Mouse (Mus musculus) cerebellum, adult (tissue): ENCODE data around the gene P4hb.
A peak's percentile ranks its signal among the peaks of the same experiment; 100 is the strongest.
"Not testable (repeated sequence)": the region's sequence is repeated elsewhere in the genome, so short reads cannot be mapped to it uniquely, and the experiment has no call there.

Experiments
- ATAC-seq: cut with Nextera tagmentation; 2 replicates; pipeline ENCODE4 v1.9.2; 2017; ENCODE audit warnings: mild to moderate bottlenecking, moderate library complexity, mixed read lengths; ENCODE audit not compliant: insufficient number of reproducible peaks, low FRiP score, low TSS enrichment

P4hb gene

DNA sequence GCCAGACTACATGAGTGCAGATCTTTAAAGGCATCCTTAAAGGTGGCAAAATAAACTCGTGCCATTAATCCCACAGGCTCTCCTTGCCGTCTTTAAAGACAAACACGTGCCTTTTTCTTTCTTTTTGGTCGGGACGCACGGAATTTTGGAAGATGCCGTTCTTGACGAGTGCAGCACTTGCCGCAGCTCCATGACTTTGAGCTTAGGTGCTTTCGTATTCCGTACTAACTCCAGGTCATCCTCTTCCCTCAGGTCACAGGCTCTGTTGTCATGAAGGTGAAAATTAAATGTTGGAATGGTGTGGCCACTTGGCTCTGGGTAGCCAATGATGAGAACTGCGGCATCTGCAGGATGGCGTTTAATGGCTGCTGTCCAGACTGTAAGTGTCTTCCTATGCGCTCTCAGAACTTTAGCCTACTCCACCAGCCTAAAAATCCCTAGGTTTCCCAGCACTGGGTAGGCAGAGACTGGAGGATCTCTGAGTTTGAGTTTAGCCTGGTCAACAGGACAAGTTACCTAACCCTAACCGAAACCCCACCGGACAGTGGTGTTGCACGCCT is 26.0 kb upstream of the P4hb start:
- ATAC-seq, result no peak

- peak; percentile 96 for ATAC-seq
These were observed 25.4 kb upstream of the P4hb start, which contains the start of the genes Alyref and Anapc11 for GRCm38 (mm10) chr11:120598283-120598989. TSS of gene Alyref (minus strand) at chr11:120598365. TSS of gene Anapc11 (plus strand) at chr11:120598421.

DNA sequence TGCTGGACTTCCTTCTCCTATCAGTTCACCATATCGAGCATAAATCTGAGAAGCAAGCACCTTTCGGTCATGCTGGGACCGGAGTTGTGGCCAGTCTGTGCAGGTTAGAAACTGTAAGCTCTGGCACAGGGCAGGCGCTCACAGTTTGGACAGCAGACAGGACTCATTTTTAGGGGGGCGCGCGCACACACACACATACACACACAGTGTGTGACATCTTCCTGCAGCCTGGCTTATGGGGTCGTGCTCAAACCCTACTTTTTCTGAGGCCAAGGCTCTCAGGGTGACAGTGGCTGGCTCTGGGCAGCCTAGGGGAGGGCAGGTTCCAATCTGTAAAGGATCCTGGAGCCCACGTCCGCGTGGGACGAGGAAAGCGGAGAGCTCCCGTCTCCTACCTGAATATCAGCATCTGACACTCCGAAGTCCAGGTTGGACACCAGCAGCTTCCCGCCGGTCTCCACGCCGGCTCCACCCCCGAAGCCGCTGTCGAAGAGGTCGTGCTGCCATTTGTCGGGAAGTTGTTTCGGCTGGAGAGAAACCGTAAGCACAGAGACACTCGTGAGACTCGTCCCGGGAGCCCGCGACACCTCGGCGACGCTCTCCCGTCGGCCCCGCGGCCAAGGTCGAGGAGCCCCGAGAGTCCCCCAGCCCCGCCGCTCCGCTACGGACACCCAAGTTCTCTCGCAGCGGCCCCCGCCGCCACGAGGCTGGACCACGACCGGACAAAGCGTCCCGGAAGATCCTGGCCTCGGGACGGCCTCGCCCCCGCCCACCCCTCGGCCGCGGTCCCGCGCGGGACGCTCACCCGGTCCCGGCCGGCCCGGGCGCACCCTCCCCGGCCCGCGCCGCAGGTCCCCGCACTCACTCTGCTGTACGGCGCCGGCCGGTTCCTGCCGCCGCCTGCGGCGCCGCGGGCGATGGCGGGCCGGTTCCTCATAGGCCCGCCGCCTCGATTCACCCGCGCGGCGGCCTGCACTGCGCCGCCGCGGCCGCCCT is 24.5 kb upstream of the P4hb start:
- ATAC-seq, result no peak; the same call in 1 of the 2 replicates

DNA sequence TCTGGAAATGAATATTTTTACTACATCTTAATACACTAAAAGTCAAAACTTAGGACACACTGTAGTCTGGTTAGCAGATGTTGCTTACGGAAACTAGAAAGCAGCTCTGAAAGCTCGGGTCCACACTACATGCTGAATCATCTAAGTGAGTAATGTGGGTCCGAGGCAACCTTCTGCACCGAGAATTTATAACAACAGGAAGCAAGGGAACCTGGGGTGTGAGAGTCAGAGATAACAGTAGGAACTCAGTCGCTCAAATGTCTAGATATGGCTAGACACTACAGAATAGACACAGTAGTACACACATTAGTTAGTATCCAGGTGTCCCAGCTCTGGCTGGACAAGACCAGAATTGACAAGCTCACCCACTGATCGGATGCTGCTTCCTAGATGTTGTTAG is 15.5 kb upstream of the P4hb start:
- no peak for ATAC-seq

GRCm38 (mm10) chr11:120583937-120584336 is 10.9 kb upstream of the P4hb start:
- no peak for ATAC-seq

- not testable (repeated sequence) for ATAC-seq
These were observed 9.9 kb upstream of the P4hb start for GRCm38 (mm10) chr11:120582982-120583293.

DNA sequence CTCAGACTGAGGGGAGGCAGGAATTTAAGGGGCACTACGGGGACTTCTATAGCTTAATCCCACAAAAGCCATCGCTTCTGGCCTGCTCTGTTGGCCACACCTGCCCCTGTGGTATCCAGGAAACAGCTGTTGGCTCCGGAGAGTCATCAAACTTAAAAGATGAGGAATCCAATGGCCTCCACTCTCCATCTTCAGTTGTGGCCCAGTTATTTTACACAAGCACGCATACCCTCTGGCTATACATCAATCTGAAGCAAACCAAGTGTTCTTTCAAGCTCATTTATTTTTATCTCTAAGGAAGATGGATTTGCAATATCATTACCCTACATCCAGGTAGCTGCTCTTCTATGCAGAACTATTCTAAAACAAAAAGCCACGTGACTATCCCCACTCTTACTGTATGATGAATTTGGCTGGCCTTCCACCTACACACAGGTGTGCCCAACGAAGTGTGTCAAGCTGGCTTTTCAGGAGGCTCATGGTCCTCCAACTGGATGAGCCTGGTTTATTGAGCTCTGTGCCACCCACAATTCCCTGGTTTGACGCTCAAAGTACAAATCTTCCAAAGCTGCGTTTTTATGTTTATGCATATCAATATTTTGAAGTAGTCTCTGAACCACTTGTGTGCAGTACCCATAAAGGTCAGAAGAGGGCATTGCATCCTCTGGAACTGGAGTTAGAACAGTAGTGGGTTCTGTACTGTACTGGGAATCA is 9.4 kb upstream of the P4hb start:
- no peak for ATAC-seq

DNA sequence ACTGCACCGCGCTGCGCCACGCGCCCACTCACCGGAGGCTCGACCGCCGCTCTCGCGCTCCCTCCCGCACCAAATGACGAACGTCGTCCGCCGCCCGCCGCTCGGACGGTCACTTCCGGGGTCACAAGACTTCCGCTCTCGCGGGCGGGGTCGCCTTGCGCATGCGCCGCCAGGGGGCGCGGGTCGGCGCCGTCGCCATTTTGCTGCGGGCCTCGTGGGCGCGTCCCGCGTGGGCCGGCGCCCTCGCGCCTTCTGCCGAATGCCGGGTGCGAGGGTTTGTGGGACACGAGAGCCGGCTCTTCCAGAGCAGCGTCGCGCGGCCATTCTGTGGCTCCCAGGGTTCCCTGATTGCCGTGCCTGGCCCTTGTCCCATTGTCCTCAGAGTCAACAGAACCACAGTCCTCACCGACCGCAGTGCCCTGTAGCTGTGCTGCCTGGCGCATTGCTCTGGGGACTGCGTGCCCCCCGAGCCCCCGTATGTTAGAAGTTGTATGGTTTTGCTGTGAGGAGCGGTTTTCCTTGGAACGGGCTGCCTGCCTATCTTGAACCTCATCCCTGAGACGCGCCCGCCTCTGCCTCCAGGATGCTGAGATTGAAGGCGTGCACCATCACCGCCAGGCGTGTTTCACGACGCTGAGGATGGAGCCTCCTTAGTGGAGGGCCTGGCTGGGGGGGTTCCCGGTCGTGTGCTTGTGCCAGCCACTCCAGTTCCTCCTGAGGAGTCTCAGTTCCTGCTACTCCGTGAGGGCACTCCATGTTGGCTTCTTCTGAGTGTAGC is 8.6 kb upstream of the P4hb start, which contains the start of gene Arhgdia:
Gene Arhgdia (minus strand): TSS at position 135 of the 778 bp plus-strand sequence.
- peak; percentile 60; the same call in 1 of the 2 replicates for ATAC-seq

GRCm38 (mm10) chr11:120580871-120581331 is 7.8 kb upstream of the P4hb start:
- no peak for ATAC-seq

GRCm38 (mm10) chr11:120580190-120580589 is 7.1 kb upstream of the P4hb start:
- ATAC-seq, result no peak

DNA sequence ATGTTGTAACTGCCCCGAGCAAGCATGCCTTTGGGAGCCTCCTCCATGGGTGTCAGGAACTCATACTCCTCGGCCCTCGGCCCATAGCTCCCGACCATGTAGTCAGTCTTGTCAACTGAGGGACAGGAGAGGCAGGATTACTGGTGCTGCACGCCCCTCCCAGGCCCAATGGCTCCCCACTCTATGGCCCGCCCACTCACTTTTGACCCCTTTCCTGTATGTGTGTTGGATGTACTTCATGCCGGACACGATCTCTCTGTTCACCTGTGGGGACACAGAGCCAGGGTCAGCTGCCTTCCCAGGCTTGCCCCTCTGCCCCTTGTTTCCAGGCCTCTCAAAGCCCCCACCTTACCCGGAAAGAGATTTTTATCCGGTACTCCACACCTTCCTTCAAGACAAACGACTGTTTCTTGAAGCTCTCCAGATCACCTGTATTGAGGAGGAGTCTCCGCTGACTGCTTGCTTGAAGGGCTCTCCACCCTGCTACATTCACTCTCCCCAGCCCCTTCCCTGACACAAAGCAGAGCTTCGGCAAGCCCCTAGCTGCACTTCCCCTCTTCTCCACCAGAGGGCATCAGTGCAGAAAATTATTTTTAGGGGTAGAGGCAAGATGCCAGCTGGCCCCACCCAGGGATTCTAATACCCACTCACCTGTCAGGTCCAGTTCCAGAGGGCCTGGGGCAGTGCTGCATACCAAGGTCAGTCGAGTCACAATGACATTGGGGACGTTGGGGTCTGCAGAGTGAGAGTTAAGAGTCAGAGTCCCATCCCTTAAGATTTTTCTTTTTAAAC is 6.5 kb upstream of the P4hb start:
- no peak for ATAC-seq

DNA sequence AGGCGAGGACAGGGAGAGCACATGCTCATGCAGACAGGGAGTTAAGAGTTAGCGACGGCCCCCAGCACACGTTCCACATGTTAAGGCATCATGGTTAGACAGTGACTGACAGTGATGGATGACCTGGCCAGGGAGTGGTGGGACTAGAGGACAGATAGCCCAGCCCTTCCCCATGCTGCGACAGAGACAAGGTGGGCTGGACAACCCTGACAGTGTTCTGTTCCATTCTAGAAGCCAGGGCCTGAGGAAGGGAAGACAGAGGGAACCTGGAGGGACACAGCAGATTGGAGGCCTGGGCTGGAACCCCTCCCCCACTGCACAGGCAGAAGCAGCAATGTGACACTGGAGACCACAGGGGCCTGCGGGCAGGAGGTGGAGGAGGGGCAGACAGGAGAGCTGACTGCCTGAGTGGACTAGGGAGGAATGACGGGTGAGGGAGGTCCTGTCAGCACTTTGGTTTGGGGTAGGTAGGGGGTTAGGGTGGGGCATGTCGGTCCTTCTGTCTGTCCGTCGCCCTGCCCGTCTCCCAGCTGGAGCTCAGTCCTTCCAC is 5.7 kb upstream of the P4hb start:
- no peak for ATAC-seq

DNA sequence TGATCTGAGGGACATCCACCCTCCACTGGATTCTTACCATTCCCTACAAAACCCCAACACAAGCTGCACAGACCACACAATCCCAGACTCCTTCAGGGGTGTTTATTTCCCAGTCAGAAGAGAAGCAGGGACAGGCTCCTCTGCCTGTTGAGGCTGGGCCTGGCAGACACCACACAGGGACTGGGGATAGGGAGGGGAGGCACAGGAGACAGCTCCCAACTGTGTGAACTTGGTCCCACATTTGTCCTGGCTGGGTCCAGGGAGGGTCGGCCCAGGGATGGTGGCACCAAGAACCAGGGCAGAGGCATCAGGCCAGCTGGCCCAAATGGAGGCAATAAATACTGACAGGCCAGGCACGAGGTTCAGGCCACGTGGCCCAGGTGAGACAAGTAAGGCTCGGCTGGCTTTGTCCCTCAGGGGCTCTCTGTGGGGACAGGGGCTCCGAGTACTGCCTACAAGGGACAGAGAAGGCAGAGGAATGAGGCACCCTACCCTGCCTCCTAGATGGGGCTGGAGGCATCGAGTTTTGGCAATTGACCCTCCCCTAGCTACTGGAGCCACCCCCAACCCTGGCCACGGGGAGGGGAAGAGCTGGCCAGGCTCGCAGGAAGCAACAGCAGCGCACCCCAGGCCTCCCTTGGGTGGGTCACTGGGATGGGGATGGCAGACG is 5.1 kb upstream of the P4hb start:
- ATAC-seq, result no peak

GRCm38 (mm10) chr11:120577211-120578023 is 4.4 kb upstream of the P4hb start:
- ATAC-seq, result no peak

DNA sequence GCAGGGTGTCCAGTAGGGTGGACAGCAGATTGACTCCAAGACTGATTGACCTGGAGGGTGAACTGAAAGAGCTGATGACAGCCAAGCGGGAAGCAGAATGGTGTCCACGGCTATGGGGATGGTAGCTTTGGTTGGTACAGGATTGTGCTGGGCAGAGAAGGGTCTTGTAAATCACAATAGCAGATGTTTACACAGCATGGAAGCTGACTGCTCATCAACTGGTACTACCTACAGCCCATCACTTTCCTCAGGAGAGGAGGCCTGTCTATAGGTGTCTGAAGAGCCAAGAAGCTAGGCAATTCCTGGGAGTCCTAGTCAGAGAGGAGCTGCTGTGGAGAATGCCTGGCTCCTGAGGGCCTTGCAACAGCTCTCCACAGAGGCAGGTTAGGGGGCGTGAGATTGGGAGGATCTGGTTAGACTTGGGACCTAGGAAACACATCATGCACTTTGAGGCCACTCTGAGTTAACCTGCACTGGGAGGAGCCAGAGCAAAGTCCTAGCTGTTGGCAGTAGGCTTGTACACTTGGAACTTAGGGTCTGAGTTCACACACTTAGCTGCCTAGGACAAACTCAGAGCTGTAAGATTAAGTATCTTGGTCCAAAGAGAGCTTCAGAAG is 3.4 kb upstream of the P4hb start:
- ATAC-seq, result no peak

DNA sequence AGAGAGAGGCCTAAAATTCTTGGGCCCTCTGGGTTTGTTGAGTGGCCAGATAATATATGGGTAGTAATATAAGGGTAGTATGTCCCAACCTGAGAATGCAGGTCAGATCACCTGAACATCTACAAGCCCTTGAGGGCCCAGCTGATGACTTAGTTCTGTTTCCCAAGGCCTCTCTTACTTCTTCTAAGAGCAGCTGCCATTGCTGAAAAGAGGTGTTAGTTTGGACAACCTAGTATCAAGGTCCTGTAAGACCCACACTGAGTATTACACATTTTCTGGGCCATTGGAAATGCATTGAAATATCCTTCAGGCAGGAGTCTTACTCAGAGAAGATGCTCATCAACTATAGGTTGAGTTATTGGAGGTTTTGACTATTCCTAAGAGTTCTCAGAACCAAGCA is 2.9 kb upstream of the P4hb start:
- no peak for ATAC-seq

DNA sequence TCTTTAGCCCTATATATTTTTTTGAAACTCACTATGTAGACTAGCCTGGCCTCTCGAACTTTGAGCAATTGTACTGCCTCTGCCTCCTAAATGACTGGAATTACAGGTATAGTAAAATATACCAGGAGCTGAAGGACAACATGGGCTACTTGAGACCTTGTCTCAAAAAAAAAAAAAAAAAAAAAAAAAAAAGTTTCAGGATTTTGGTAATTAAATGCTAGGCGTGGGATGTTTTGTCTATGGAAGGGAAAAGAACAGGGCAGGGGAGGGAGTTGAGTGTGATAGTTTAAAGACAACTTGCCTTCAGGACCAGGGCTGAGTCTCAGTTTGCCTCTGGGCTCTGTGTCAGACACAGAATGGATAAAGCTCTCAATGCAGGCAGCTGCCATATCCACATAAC is 2.0 kb upstream of the P4hb start:
- ATAC-seq, result no peak
